Mouse (Mus musculus) megakaryocyte, embryonic 14.5 days (primary cell): Measurements from ENCODE around the gene Irs2.

Experiments used
- FLI1 ChIP-seq: IDR thresholded peaks from 2 replicates; pipeline ENCODE4 v1.6.1; 2012; ENCODE audit warnings: low read length, inconsistent platforms, mixed read lengths
- GATA1 ChIP-seq: IDR thresholded peaks from 3 replicates; pipeline ENCODE4 v1.6.1; 2012; ENCODE audit warnings: mixed read lengths, low read length, inconsistent platforms, borderline replicate concordance

DNA sequence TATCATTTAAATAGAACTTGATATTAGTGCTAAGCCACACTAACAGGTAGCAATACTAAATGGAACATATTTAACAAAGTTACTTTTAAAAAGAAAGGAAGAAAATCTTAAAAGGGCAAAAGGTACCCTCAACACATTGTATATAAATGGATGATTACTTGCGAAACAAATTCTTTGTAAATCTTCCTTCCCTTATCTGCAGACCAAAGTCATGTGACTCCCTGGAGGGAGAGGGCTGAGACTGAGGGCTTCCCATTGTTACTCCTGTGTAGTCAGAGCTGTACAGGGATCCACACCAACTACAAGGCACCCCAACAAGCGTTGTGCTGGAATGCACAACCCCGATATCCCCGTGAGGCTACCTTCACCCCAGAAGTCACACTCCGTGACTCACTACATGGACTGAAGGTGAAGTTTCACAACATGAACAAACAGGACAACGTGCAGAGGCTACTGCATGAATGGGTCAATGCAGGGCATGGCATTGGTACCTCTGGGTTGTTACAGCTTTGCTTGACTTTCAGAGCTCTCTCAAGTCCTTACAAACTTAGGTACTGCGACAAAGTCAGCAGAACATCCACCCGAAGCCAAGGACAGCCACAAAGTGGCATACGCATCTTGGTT is 12.8 kb upstream of the Irs2 start:
- TF ChIP-seq GATA1 (no peak), FLI1 (no peak)
